Mouse (Mus musculus) embryo, embryonic 10.5 days (tissue): ENCODE results near the gene Wdr46.
"Not testable (repeated sequence)": the region's sequence is repeated elsewhere in the genome, so short reads cannot be mapped to it uniquely, and the experiment has no call there.

Source experiments
- DNase-seq: peaks from one replicate; pipeline ENCODE4 v3.0.0-alpha.2; 2015; ENCODE audit warnings: low spot score

Wdr46 gene

GRCm38 (mm10) chr17:33929371-33930279 is 10.8 kb upstream of the Wdr46 start, which contains the start of gene Rgl2:
Gene Rgl2, plus strand, starts transcription at chr17:33929543.
- DNase-seq = peak; percentile 95

GRCm38 (mm10) chr17:33930280-33931158 is 9.9 kb upstream of the Wdr46 start:
- peak; percentile 51 for DNase-seq

- no peak for DNase-seq
Observed at GRCm38 (mm10) chr17:33931159-33931866, 9.1 kb upstream of the Wdr46 start.

- no peak for DNase-seq
Observed at GRCm38 (mm10) chr17:33931947-33932346, 8.5 kb upstream of the Wdr46 start.

GRCm38 (mm10) chr17:33932448-33932847 is 8.0 kb upstream of the Wdr46 start:
- no peak for DNase-seq

- DNase-seq = no peak
Observed at GRCm38 (mm10) chr17:33932970-33933369, 7.5 kb upstream of the Wdr46 start.

- no peak for DNase-seq
Observed at GRCm38 (mm10) chr17:33935422-33936055, 4.9 kb upstream of the Wdr46 start.

GRCm38 (mm10) chr17:33936993-33937392 is 3.5 kb upstream of the Wdr46 start:
- no peak for DNase-seq

- DNase-seq = no peak
Observed at GRCm38 (mm10) chr17:33938783-33939182, 1.7 kb upstream of the Wdr46 start.

- no peak for DNase-seq
Observed at GRCm38 (mm10) chr17:33940981-33941380, 521 bp downstream of the Wdr46 start.

GRCm38 (mm10) chr17:33941381-33941780 is 921 bp downstream of the Wdr46 start:
- DNase-seq = no peak

GRCm38 (mm10) chr17:33943454-33943853 is 3.0 kb downstream of the Wdr46 start:
- no peak for DNase-seq

- DNase-seq = no peak
Observed at GRCm38 (mm10) chr17:33947430-33948089, 7.1 kb downstream of the Wdr46 start.

GRCm38 (mm10) chr17:33948090-33948904 is 7.8 kb downstream of the Wdr46 start:
- no peak for DNase-seq

GRCm38 (mm10) chr17:33948905-33949537 is 8.6 kb downstream of the Wdr46 start:
- DNase-seq = no peak

GRCm38 (mm10) chr17:33950131-33950625 is 9.7 kb downstream of the Wdr46 start:
- no peak for DNase-seq

- DNase-seq = peak; percentile 92
Observed at GRCm38 (mm10) chr17:33951021-33951946, 10.8 kb downstream of the Wdr46 start, which contains the start of gene B3galt4. Gene B3galt4, minus strand, starts transcription at chr17:33951488.

- not testable (repeated sequence) for DNase-seq
Observed at GRCm38 (mm10) chr17:33952015-33952414, 11.6 kb downstream of the Wdr46 start.
